Mouse (Mus musculus): ENCODE results near the gene Eea1.

- no peak for TF ChIP-seq CTCF (IDR thresholded peaks at IDR 0.05; ENCODE audit: low read depth)
- TF ChIP-seq EP300 (IDR thresholded peaks at IDR 0.05; ENCODE audit: low read depth): no peak
Measured at GRCm38 (mm10) chr10:96017418-96017817, 77.0 kb downstream of the Eea1 start.

Data from liver, postnatal 0 days (tissue).